ENCODE assay signal across 9 mouse cellular contexts in genomic region chrX:73637415-73637814, GRCm38 (mm10). TPM values are rescaled to one million over a fixed set of nuclear protein-coding genes. Genes with fewer than 3 reads are reported as not detected.
A peak's percentile ranks its signal among the peaks of the same experiment; 100 is the strongest.
DNase-seq lines count a peak whose midpoint lies in the region; ATAC-seq and TF ChIP-seq lines count a peak whose summit lies in the region.
"Had no signal": no experiment of that assay in that cellular context is flagged by ENCODE, and none has a peak within 500 bp of the region (broad histone marks: within the 10 kb centered on the region; RNA-seq: fewer than 3 reads in every experiment).

No protein-coding gene starts in this region.

- peaks cover 6% of the 10 kb centered on the region; the same call in 1 of the 2 replicates for H3K4me1 ChIP-seq in embryonic facial prominence, embryonic 13.5 days
- no peaks in the 10 kb centered on the region for H3K4me1 ChIP-seq in intestine, embryonic 14.5 days (replicated peaks; ENCODE audit: control insufficient read depth, insufficient read depth, low read length)
- H3K4me1 ChIP-seq in midbrain, postnatal 0 days (ENCODE audit: insufficient read depth, low read length): no peaks in the 10 kb centered on the region

- H3K9ac ChIP-seq in embryonic facial prominence, embryonic 13.5 days: 0 out of 2 replicates have a peak overlapping the region, but pooled peaks have one; percentile 52
- H3K9ac ChIP-seq in intestine, embryonic 14.5 days (ENCODE audit: low read length): no peak overlapping the region
- 0 out of 2 replicates have a peak overlapping the region, but pooled peaks have one; percentile 44 for H3K9ac ChIP-seq in midbrain, postnatal 0 days (replicated peaks; ENCODE audit: low read length, poor library complexity, severe bottlenecking)

- peak overlapping the region; percentile 72 for H3K4me2 ChIP-seq in embryonic facial prominence, embryonic 13.5 days
- peak overlapping the region; percentile 50 for H3K4me2 ChIP-seq in intestine, embryonic 14.5 days (ENCODE audit: low read length)
- peak overlapping the region; percentile 61 for H3K4me2 ChIP-seq in midbrain, postnatal 0 days (ENCODE audit: low read depth, low read length, poor library complexity, severe bottlenecking)

- DNase-seq in kidney, postnatal 10 days: peak; percentile 46
- no peak for DNase-seq in kidney, adult 8-10 months
- DNase-seq in intestine, embryonic 14.5 days (ENCODE audit: low spot score): peak; percentile 54
- no peak for DNase-seq in midbrain, postnatal 0 days (ENCODE audit: low spot score)
- no peak for DNase-seq in cerebellum, postnatal 4 days (ENCODE audit: low spot score in 2 of 2)
- no peak for DNase-seq in gastrocnemius, postnatal 10 days
- DNase-seq in ovary, adult 18-20 months (ENCODE audit: low spot score): no peak

- H3K4me3 ChIP-seq in embryonic facial prominence, embryonic 13.5 days: peak overlapping the region; percentile 35
- peak overlapping the region; percentile 25 for H3K4me3 ChIP-seq in intestine, embryonic 14.5 days (ENCODE audit: low read depth, low read length)
- H3K4me3 ChIP-seq in midbrain, postnatal 0 days (ENCODE audit: low read depth, low read length): peak overlapping the region; percentile 35

- WGBS in embryonic facial prominence, embryonic 13.5 days: 18% methylated on average over 19 of the region's 19 CpGs
- WGBS in intestine, embryonic 14.5 days: 11% methylated on average over 18 of the region's 19 CpGs
- 22% methylated on average over 19 of the region's 19 CpGs for WGBS in midbrain, postnatal 0 days

- H3K27ac ChIP-seq in embryonic facial prominence, embryonic 13.5 days: no peak overlapping the region
- H3K27ac ChIP-seq in intestine, embryonic 14.5 days (ENCODE audit: low read depth): no peak overlapping the region
- H3K27ac ChIP-seq in midbrain, postnatal 0 days (ENCODE audit: low read depth, low read length): no peak overlapping the region

- H3K9me3 ChIP-seq in embryonic facial prominence, embryonic 13.5 days: no peaks in the 10 kb centered on the region
- H3K9me3 ChIP-seq in intestine, embryonic 14.5 days (ENCODE audit: control insufficient read depth, low read length): no peaks in the 10 kb centered on the region
- H3K9me3 ChIP-seq in midbrain, postnatal 0 days (ENCODE audit: low read length): no peaks in the 10 kb centered on the region

- H3K27me3 ChIP-seq in embryonic facial prominence, embryonic 13.5 days: peaks cover 72% of the 10 kb centered on the region
- peaks cover 35% of the 10 kb centered on the region for H3K27me3 ChIP-seq in intestine, embryonic 14.5 days (replicated peaks; ENCODE audit: control insufficient read depth, insufficient read depth, low read length)
- peaks cover 25% of the 10 kb centered on the region for H3K27me3 ChIP-seq in midbrain, postnatal 0 days (ENCODE audit: insufficient read depth, low read length)

- ATAC-seq in embryonic facial prominence, embryonic 13.5 days (ENCODE audit: insufficient number of reproducible peaks, insufficient read depth, low FRiP score, low TSS enrichment, low read depth): no peak
- no peak for ATAC-seq in intestine, embryonic 14.5 days (replicated peaks; ENCODE audit: low FRiP score, low TSS enrichment, low read depth)
- ATAC-seq in midbrain, postnatal 0 days (ENCODE audit: low FRiP score): no peak

- H3K36me3 ChIP-seq in embryonic facial prominence, embryonic 13.5 days: no peaks in the 10 kb centered on the region
- H3K36me3 ChIP-seq in intestine, embryonic 14.5 days (ENCODE audit: control insufficient read depth, insufficient read depth, low read length): no peaks in the 10 kb centered on the region
- H3K36me3 ChIP-seq in midbrain, postnatal 0 days (ENCODE audit: insufficient read depth, low read length): no peaks in the 10 kb centered on the region

- no peak for TF ChIP-seq CTCF in midbrain, postnatal 0 days (IDR thresholded peaks at IDR 0.05)

RNA-seq across cellular contexts. Expression of gene Dusp9, which starts 1.8 kb away (rescaled TPM):
- polyA plus RNA-seq in embryonic facial prominence, embryonic 13.5 days (2015; fragmentation: Nextera tagmentation; extraction: Ambion mirVana): 13.3 and 17.4 TPM in 2 replicates
- 4.6 and 4.9 TPM in 2 replicates for polyA plus RNA-seq in intestine, embryonic 14.5 days (2014; fragmentation: Nextera tagmentation; extraction: Ambion mirVana)
- 1.4 and 2.1 TPM in 2 replicates for total RNA-seq in midbrain, postnatal 0 days (2014; rRNA removed)
- 0.39 and 0.68 TPM in 2 replicates for polyA plus RNA-seq in midbrain, postnatal 0 days (2015; fragmentation: Nextera tagmentation; extraction: Ambion mirVana)
- under 1 TPM; 0.09 to 0.11 TPM for total RNA-seq in gastrocnemius, postnatal 10 days (2021)

RNA-seq across cellular contexts. Expression of gene Pnck, which starts 22.5 kb away (rescaled TPM):
- 15.6 and 18.8 TPM in 2 replicates for polyA plus RNA-seq in embryonic facial prominence, embryonic 13.5 days (2015; fragmentation: Nextera tagmentation; extraction: Ambion mirVana)
- 17.9 and 20.6 TPM in 2 replicates for polyA plus RNA-seq in intestine, embryonic 14.5 days (2014; fragmentation: Nextera tagmentation; extraction: Ambion mirVana)
- 89.4 and 136 TPM in 2 replicates for total RNA-seq in midbrain, postnatal 0 days (2014; rRNA removed)
- 159 and 172 TPM in 2 replicates for polyA plus RNA-seq in midbrain, postnatal 0 days (2015; fragmentation: Nextera tagmentation; extraction: Ambion mirVana)
- total RNA-seq in gastrocnemius, postnatal 10 days (2021): 10 to 100 TPM; 13.1 to 15.1 TPM

RNA-seq across cellular contexts. Expression of gene Slc6a8, which starts 35.5 kb away (rescaled TPM):
- 9.7 and 10.1 TPM in 2 replicates for polyA plus RNA-seq in embryonic facial prominence, embryonic 13.5 days (2015; fragmentation: Nextera tagmentation; extraction: Ambion mirVana)
- polyA plus RNA-seq in intestine, embryonic 14.5 days (2014; fragmentation: Nextera tagmentation; extraction: Ambion mirVana): 9.1 and 10.8 TPM in 2 replicates
- 49.5 and 69.4 TPM in 2 replicates for total RNA-seq in midbrain, postnatal 0 days (2014; rRNA removed)
- 6.0 and 6.6 TPM in 2 replicates for polyA plus RNA-seq in midbrain, postnatal 0 days (2015; fragmentation: Nextera tagmentation; extraction: Ambion mirVana)
- total RNA-seq in gastrocnemius, postnatal 10 days (2021): 10 to 100 TPM; 48.5 to 50.7 TPM
- total RNA-seq: hematopoietic stem cell, adult 5-6 weeks had no signal

Comparison
In these comparisons a context has a peak if more than half of its experiments do, and no peak if none do; other contexts are left out.
1. DNase-seq: peak in kidney, postnatal 10 days (single experiment) and intestine, embryonic 14.5 days (single experiment); none in kidney, adult 8-10 months (0 of 2), midbrain, postnatal 0 days (single experiment), cerebellum, postnatal 4 days (0 of 2), gastrocnemius, postnatal 10 days (single experiment) and ovary, adult 18-20 months (single experiment).
2. Peak in every context shown above with its lines, with median percentiles within 50 percentile points of each other: H3K4me2 ChIP-seq and H3K4me3 ChIP-seq.